Mouse (Mus musculus) thymus, adult 2 months (tissue): ENCODE data around the gene Tbc1d2b.

Source experiments
- CTCF ChIP-seq: fragments of 200-500 bp; IDR thresholded peaks from 2 replicates; pipeline ENCODE4 v1.5.1; 2012; ENCODE audit warnings: mild to moderate bottlenecking, control low read depth, low read length, moderate library complexity, borderline replicate concordance; ENCODE audit not compliant: control insufficient read depth, poor library complexity, insufficient read depth; ENCODE audit errors: extremely low read depth
- POLR2A ChIP-seq: fragments of 200-500 bp; IDR thresholded peaks from 2 replicates; pipeline ENCODE4 v1.6.1; 2012; ENCODE audit warnings: mild to moderate bottlenecking, low read length, control low read depth, moderate library complexity; ENCODE audit not compliant: control insufficient read depth, poor library complexity, insufficient read depth; ENCODE audit errors: extremely low read depth

DNA sequence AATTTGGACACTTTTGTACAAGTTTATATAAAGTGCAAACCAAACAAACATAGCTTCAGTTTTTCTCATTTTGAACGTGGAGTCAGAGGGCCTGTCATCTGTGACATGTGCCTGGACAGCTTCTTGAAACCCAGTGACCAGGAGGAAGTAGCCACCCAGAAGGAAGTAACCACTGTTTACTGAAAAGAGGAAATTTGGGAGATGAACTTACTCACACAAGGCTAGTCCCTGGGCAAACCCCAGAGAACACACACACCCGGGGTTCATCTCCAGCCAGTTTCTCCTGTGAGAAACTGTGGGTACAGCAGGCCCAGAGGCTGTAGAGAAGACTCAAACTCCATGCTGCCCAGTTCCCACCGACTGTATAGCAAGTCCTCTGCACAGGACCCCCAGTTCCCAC lies 3.9 kb upstream of the Tbc1d2b start:
- TF ChIP-seq CTCF (no peak), POLR2A (no peak)
